Mouse (Mus musculus) heart, embryonic 11.5 days (tissue): Measurements from ENCODE around the gene Rhof. TPM values are rescaled to one million over a fixed set of nuclear protein-coding genes. Genes with fewer than 3 reads are reported as not detected.

ENCODE experiments used
- ATAC-seq: fragments of 200-750 bp; cut with Nextera tagmentation; replicated peaks from 2 replicates; pipeline ENCODE4 v1.8.0; 2017; ENCODE audit warnings: moderate library complexity; ENCODE audit not compliant: insufficient number of reproducible peaks, low FRiP score, low TSS enrichment
- H3K27ac ChIP-seq: fragments of 300-500 bp; sonication (generic); 2 replicates; pipeline ENCODE4 v1.5.1; 2014; ENCODE audit warnings: mild to moderate bottlenecking, low read depth, low read length
- H3K27me3 ChIP-seq: fragments of 300-500 bp; sonication (generic); 2 replicates; pipeline ENCODE4 v1.6.1; 2014; ENCODE audit warnings: mild to moderate bottlenecking, low read length, mixed read lengths; ENCODE audit not compliant: control insufficient read depth, insufficient read depth
- H3K36me3 ChIP-seq: fragments of 300-500 bp; sonication (generic); 2 replicates; pipeline ENCODE4 v1.6.1; 2014; ENCODE audit warnings: mild to moderate bottlenecking, low read length, moderate library complexity, mixed read lengths; ENCODE audit not compliant: control insufficient read depth, insufficient read depth
- H3K4me1 ChIP-seq: fragments of 300-500 bp; sonication (generic); 2 replicates; pipeline ENCODE4 v1.6.1; 2014; ENCODE audit warnings: low read length; ENCODE audit not compliant: control insufficient read depth, insufficient read depth
- H3K4me2 ChIP-seq: fragments of 300-500 bp; sonication (generic); 2 replicates; pipeline ENCODE4 v1.6.1; 2014; ENCODE audit warnings: mild to moderate bottlenecking, moderate library complexity
- H3K4me3 ChIP-seq: fragments of 300-500 bp; sonication (generic); 2 replicates; pipeline ENCODE4 v1.5.1; 2014; ENCODE audit warnings: low read depth, low read length
- H3K9ac ChIP-seq: fragments of 300-500 bp; sonication (generic); 2 replicates; pipeline ENCODE4 v1.6.1; 2014; ENCODE audit warnings: mild to moderate bottlenecking, low read depth, low read length, moderate library complexity
- H3K9me3 ChIP-seq: fragments of 300-500 bp; sonication (generic); replicated peaks from 2 replicates; pipeline ENCODE4 v1.6.1; 2016; ENCODE audit warnings: low read length; ENCODE audit not compliant: control insufficient read depth
- whole genome bisulfite sequencing: fragments of 180-500 bp; shearing (Covaris S2); extraction: QIAGEN DNeasy Blood & Tissue Kit; methylation state at CpG from one replicate; pipeline ENCODE4 v1.1.7; 2014; ENCODE audit not compliant: insufficient replicate concordance; 5-methylcytosine and 5-hydroxymethylcytosine counted together
- polyA plus RNA-seq: library from polyadenylated mRNA; unstranded; fragments of >200 nt; fragmentation: Nextera tagmentation; extraction: Ambion mirVana; gene quantifications from 2 replicates; pipeline ENCODE4 v1.2.1, GENCODE M21; 2014

Gene Rhof
- polyA plus RNA-seq, 1 experiment from 2014 or later, result 1.4 TPM

DNA sequence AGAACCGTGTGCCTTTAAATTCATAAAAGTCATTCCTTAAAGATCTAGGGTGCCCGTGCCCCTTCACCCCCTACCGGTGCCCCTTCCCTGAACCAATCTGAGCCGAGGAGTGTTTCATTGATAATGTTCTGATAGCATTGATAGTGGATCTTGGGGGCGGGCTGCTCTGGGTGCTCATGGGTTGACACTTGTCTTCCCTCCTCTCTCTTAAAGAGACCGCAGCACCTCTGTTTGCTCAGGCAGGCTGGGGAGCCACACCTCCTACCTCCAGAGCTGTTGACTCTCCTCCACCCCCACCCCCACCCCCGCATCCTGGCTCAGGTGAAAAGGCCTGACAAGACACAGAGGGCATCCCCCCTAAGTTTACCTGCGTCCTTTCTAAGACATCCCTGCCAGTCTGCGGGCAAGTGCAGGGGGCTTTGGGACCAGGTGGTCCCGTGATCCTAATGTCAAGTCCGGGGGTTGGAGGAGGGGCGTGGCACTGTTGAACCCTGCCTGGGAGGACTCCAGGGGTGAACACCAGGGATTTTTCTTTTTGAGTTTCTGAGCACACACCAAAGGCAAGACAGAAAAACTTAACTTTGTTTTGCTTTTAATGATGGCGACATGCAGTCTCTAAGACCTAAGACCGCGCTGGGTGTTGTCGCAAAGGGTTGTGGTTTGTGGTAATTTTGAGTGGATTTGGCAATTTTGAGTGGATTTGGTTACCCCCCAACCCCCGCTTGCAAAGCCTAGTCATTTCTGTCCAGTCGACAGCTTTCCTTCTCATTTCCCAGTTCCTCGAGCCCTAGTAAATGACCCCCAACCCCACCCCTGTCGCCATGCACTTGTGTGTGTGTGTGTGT, 12.5 kb upstream of the Rhof start:
- H3K4me2 ChIP-seq, result peak overlapping the region; percentile 100
- WGBS, result 42% methylated on average over 20 of the region's 20 CpGs
- H3K4me3 ChIP-seq, result peak overlapping the region; percentile 92
- no peak overlapping the region for H3K27ac ChIP-seq
- H3K27me3 ChIP-seq, result no peaks in the 10 kb centered on the region
- peaks cover 26% of the 10 kb centered on the region for H3K36me3 ChIP-seq
- H3K9ac ChIP-seq, result peak overlapping the region; percentile 59
- H3K9me3 ChIP-seq, result no peaks in the 10 kb centered on the region
- H3K4me1 ChIP-seq, result peaks cover 42% of the 10 kb centered on the region
- ATAC-seq, result no peak

DNA sequence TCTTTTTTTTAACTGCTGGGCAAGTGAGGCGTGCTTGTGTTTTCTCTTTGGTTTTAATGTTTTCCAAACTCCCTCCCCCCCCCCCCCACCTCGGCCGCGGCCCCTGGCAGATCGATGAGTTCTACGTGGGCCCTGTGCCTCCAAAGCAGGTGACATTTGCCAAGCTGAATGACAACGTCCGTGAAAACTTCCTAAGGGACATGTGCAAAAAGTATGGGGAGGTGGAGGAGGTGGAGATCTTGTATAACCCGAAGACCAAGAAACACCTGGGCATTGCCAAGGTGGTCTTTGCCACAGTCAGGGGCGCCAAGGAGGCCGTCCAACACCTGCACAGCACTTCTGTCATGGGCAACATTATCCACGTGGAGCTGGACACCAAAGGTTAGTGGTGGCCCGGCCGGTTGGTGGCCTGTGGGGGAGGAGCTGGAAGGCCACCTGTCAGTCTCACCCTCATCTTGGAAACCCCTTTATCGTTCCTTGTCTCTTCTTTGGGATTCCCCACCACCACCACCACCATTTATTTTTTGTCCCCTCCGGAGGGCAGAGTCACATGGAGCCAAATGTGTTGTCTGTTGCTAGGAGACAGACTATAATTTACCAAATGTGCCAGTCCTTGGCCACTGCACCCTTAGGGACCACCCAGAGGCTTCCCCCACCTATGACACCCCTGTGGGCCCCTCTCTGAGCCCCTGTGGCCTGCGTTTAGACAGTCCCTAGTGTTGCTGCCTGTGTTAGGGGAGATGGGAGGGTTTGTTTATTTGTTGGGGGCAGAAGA, 11.7 kb upstream of the Rhof start:
- Histone ChIP-seq H3K36me3 (peaks cover 26% of the 10 kb centered on the region), H3K27ac (peak overlapping the region; percentile 29; the same call in 1 of the 2 replicates), H3K9ac (peak overlapping the region; percentile 99), H3K27me3 (no peaks in the 10 kb centered on the region), H3K4me1 (peaks cover 35% of the 10 kb centered on the region), H3K4me3 (peak overlapping the region; percentile 92), H3K9me3 (no peaks in the 10 kb centered on the region), H3K4me2 (peak overlapping the region; percentile 100)
- no peak for ATAC-seq
- 7% methylated on average over 17 of the region's 17 CpGs for WGBS

DNA sequence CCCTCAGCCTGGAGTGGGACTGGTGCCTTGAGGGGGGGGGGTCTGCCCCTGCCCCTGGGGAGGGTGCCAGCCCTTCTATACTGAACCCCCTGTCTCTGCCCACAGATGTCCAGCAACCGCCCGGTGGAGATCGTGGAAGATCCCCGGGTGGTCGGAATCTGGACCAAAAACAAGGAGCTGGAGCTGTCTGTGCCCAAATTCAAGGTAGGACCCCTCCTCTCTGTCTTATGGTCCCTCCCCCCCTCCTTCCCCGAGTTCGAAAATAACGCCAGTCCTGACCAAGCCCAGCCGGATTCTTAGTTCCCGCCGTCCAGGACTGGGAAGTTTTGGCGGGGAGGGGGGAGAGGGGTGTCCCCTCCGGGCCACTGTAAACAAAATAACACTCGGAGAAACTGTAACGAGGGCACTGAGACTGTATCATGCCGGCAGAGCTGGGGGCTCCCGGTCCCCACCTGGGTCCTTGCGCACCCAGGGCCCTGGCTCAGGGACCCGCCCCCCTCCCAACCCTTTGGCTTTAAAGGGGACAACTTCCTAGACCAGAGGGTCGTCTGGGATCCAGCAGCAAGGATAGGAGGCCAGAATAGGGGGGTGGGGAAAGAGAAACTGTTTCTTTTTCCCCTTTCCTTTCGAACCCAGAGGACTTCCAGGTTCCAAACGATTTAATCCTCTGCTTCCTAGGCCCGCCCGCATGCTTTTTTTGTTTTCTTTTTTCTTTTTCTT, 10.9 kb upstream of the Rhof start:
- peak overlapping the region; percentile 100 for H3K4me2 ChIP-seq
- 1% methylated on average over 23 of the region's 24 CpGs for WGBS
- peak overlapping the region; percentile 99 for H3K9ac ChIP-seq
- no peaks in the 10 kb centered on the region for H3K27me3 ChIP-seq
- peaks cover 32% of the 10 kb centered on the region for H3K4me1 ChIP-seq
- H3K36me3 ChIP-seq, result peaks cover 19% of the 10 kb centered on the region
- peak overlapping the region; percentile 100 for H3K27ac ChIP-seq
- no peaks in the 10 kb centered on the region for H3K9me3 ChIP-seq
- H3K4me3 ChIP-seq, result peak overlapping the region; percentile 92
- ATAC-seq, result no peak

DNA sequence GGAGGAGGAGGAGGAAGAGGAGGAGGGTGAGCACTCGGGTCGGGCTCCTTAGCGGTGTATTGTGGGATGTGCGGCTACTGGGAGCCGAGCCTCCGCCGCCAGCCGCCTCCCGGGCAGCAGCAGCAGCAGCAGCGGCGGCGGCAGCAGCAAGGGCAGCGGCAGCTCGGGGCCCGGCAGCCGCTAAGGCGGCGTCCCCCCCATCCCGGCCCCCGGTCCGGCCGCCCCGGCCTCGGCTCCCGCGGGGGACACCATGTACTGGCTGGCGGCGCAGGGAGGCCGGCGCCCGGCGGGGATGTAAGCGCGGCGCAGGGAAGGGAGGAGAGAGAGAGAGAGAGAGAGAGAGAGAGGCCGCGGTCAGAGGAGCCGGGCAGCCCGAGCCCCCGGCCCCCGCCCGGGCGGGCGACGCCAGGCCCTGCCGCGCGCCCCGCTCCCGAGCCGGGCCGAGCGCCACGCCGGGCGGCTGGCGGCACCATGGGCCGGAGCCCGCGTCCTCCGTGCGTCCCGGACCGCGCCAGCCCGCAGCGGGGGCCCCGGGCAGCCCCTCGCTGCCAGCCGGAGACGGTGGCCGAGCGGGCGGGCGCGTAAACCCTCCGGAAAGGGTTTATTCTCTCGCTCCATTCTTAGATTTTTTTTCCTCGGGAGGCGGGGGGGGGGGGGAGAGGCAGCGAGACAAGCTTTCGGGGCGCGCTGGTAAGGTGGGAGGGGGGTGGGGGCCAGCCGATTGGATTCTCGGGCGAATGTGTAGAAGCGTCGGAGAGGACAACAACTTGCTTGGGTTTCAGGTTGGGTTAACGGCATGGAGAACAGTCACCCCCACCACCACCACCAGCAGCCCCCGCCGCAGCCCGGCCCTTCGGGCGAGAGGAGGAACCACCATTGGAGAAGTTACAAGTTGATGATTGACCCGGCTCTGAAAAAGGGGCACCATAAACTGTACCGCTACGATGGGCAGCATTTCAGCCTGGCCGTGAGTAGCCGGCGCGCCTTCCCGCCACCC, 10.0 kb upstream of the Rhof start, which contains the start of gene Setd1b:
TSS of gene Setd1b (plus strand) at position 33 of the 997 bp plus-strand sequence.
- Histone ChIP-seq H3K27ac (peak within 1 kb of the TSS; percentile 100), H3K36me3 (peaks cover 10% of the 10 kb centered on the region), H3K27me3 (no peaks in the 10 kb centered on the region), H3K4me3 (peak within 1 kb of the TSS; percentile 92), H3K4me2 (peak within 1 kb of the TSS; percentile 100), H3K9ac (peak within 1 kb of the TSS; percentile 99), H3K4me1 (peaks cover 38% of the 10 kb centered on the region), H3K9me3 (no peaks in the 10 kb centered on the region)
- no peak; the same call in 1 of the 2 replicates for ATAC-seq
- 1% methylated on average over 64 of the region's 103 CpGs for WGBS

DNA sequence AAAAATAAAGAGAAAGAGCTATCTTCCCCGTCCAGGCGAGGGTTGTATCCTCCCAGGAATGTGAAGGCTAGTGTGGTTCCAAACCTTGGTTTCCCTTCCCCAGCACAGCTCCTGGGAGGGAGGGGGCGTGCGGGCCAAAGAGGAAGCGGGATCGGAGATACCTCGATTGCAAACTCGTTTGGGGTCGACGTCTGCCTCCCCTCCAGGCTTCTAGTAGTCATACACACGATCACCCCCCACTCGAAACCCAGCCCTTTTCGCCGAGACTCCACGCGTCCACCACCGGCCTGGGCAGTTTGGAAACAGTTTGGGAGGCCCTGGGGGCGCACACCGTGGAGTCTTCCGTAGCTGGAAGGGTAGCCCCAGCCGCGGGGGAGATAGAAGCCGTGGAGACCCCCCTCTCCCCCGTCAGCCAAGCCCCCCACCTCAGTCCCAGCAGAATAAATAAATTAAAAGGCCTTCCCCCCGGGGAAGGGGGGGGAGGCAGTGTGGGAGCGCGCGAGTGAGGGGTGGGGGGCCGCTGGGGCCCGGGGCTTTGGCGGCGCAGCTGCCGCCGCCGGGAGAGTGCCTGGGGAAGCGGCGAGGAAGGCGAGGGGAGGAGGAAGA, 9.2 kb upstream of the Rhof start:
- Histone ChIP-seq H3K27ac (peak overlapping the region; percentile 100), H3K4me2 (peak overlapping the region; percentile 100), H3K4me1 (peaks cover 46% of the 10 kb centered on the region), H3K4me3 (peak overlapping the region; percentile 92), H3K36me3 (peaks cover 6% of the 10 kb centered on the region; the same call in 1 of the 2 replicates), H3K9me3 (no peaks in the 10 kb centered on the region), H3K27me3 (no peaks in the 10 kb centered on the region), H3K9ac (peak overlapping the region; percentile 99)
- under 1% methylated on average over 36 of the region's 38 CpGs for WGBS
- no peak for ATAC-seq

DNA sequence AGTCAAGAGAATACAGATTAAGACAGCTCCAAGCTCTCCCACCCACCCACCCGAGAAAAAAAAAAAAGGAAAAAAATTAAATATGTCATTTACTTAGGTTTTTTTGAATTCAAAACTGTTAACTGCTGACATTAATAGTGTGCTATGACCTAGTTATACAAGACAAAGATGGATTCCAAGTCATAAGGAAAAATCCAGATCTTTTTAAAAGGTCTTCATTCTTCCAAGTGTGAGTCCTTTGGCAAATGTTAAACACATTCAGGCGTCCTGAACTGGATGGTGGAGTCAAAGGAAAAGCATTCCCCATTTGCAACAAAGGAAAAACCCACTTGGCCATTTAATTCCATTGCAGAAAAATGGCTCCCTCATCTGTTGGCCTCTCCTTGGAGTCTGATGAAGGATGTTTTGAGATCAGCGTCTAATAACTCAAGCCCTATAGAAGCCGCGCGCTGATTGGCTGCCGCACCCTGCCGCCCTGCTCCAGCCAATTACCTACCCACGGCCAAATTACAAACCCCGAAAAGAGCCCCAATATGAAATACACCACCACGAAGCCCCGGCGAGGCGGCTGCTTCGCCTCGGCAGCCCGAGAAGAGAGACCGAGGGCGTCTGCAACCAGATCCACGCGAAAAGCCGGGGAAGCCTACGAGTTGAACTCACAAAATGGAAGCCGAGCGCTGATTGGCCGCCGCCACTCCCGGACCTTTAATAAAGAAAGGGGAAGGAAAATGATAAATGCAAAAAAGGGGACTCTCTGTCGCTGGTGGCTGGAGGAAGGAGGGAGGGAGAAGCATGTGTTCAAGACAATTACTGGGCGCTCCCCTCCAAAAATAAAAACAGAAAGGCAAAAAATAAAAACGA, 8.4 kb upstream of the Rhof start:
- peaks cover 51% of the 10 kb centered on the region for H3K4me1 ChIP-seq
- H3K4me2 ChIP-seq, result peak overlapping the region; percentile 100
- H3K9ac ChIP-seq, result peak overlapping the region; percentile 99
- WGBS, result under 1% methylated on average over 31 of the region's 31 CpGs
- H3K27ac ChIP-seq, result peak overlapping the region; percentile 100
- ATAC-seq, result peak; percentile 49; the same call in 1 of the 2 replicates
- peak overlapping the region; percentile 92 for H3K4me3 ChIP-seq
- H3K9me3 ChIP-seq, result no peaks in the 10 kb centered on the region
- 0 out of 2 replicates have a peak, but pooled peaks cover 2% of the 10 kb centered on the region for H3K36me3 ChIP-seq
- H3K27me3 ChIP-seq, result no peaks in the 10 kb centered on the region
